9 mouse cellular contexts compared by ENCODE assay signal in genomic region chr3:29082996-29083350, GRCm38 (mm10). TPM values are rescaled to one million over a fixed set of nuclear protein-coding genes. Genes with fewer than 3 reads are reported as not detected.
DNase-seq lines count a peak whose midpoint lies in the region; ATAC-seq lines count a peak whose summit lies in the region.
"Had no signal": no experiment of that assay in that cellular context is flagged by ENCODE, and none has a peak within 500 bp of the region (broad histone marks: within the 10 kb centered on the region; RNA-seq: fewer than 3 reads in every experiment).

No protein-coding gene starts in this region.

- H3K27ac ChIP-seq in heart, embryonic 16.5 days (ENCODE audit: low read length), result no peak overlapping the region
- H3K27ac ChIP-seq in brown adipose tissue, adult 24 weeks (replicated peaks; ENCODE audit: low read depth, low read length), result no peak overlapping the region
- no peak overlapping the region for H3K27ac ChIP-seq in hindbrain, embryonic 13.5 days
- H3K27ac ChIP-seq in midbrain, embryonic 11.5 days (ENCODE audit: low read depth, low read length), result no peak overlapping the region

- H3K9ac ChIP-seq in heart, embryonic 16.5 days (ENCODE audit: low read length), result peak overlapping the region; percentile 38; the same call in 1 of the 2 replicates
- peak overlapping the region; percentile 67 for H3K9ac ChIP-seq in hindbrain, embryonic 13.5 days
- peak overlapping the region; percentile 68 for H3K9ac ChIP-seq in midbrain, embryonic 11.5 days (ENCODE audit: low read length)

- H3K4me2 ChIP-seq in heart, embryonic 16.5 days (ENCODE audit: low read depth, low read length), result peak overlapping the region; percentile 88
- H3K4me2 ChIP-seq in hindbrain, embryonic 13.5 days, result peak overlapping the region; percentile 96
- H3K4me2 ChIP-seq in midbrain, embryonic 11.5 days, result peak overlapping the region; percentile 80

- H3K4me3 ChIP-seq in heart, embryonic 16.5 days (ENCODE audit: low read length), result peak overlapping the region; percentile 59
- H3K4me3 ChIP-seq in brown adipose tissue, adult 24 weeks (ENCODE audit: insufficient read depth, low read depth, low read length), result peak overlapping the region; percentile 52
- peak overlapping the region; percentile 62 for H3K4me3 ChIP-seq in hindbrain, embryonic 13.5 days
- peak overlapping the region; percentile 66 for H3K4me3 ChIP-seq in midbrain, embryonic 11.5 days (ENCODE audit: low read depth, low read length)

- no peaks in the 10 kb centered on the region for H3K9me3 ChIP-seq in heart, embryonic 16.5 days (replicated peaks; ENCODE audit: control insufficient read depth, low read length)
- no peaks in the 10 kb centered on the region for H3K9me3 ChIP-seq in hindbrain, embryonic 13.5 days
- no peaks in the 10 kb centered on the region for H3K9me3 ChIP-seq in midbrain, embryonic 11.5 days (ENCODE audit: control insufficient read depth, low read length)

- peaks cover 6% of the 10 kb centered on the region; the same call in 1 of the 2 replicates for H3K4me1 ChIP-seq in heart, embryonic 16.5 days (ENCODE audit: control insufficient read depth, insufficient read depth, low read length)
- no peaks in the 10 kb centered on the region for H3K4me1 ChIP-seq in brown adipose tissue, adult 24 weeks (ENCODE audit: control insufficient read depth, insufficient read depth, insufficient read length, low read length)
- H3K4me1 ChIP-seq in hindbrain, embryonic 13.5 days (replicated peaks), result peaks cover 22% of the 10 kb centered on the region
- H3K4me1 ChIP-seq in midbrain, embryonic 11.5 days (ENCODE audit: control insufficient read depth, insufficient read depth, low read length), result peaks cover 6% of the 10 kb centered on the region; the same call in 1 of the 2 replicates

- ATAC-seq in heart, embryonic 16.5 days (replicated peaks; ENCODE audit: extremely low read depth, insufficient read depth, low FRiP score), result no peak
- no peak for ATAC-seq in hindbrain, embryonic 13.5 days (ENCODE audit: low FRiP score)
- ATAC-seq in midbrain, embryonic 11.5 days (ENCODE audit: low FRiP score), result no peak
- no peak for ATAC-seq in CD4-positive, CD25-positive, alpha-beta regulatory T cell, adult 4 months

- no peaks in the 10 kb centered on the region for H3K36me3 ChIP-seq in heart, embryonic 16.5 days (ENCODE audit: control insufficient read depth, insufficient read depth)
- H3K36me3 ChIP-seq in hindbrain, embryonic 13.5 days, result no peaks in the 10 kb centered on the region
- no peaks in the 10 kb centered on the region for H3K36me3 ChIP-seq in midbrain, embryonic 11.5 days (ENCODE audit: control insufficient read depth, insufficient read depth, low read length)

- intact Hi-C loops in heart, postnatal 14 days (cut with DNase I), result no loop called here

- DNase-seq in heart, postnatal 14 days, result no peak
- peak; percentile 93 for DNase-seq in midbrain, embryonic 11.5 days (ENCODE audit: low spot score, missing footprints)
- no peak for DNase-seq in T-cell, adult 2 months (ENCODE audit: low spot score)
- no peak for DNase-seq in layer of hippocampus, adult 9-10 months (ENCODE audit: low spot score)

- peaks cover 48% of the 10 kb centered on the region for H3K27me3 ChIP-seq in heart, embryonic 16.5 days (ENCODE audit: control insufficient read depth, insufficient read depth, low read length)
- peaks cover 19% of the 10 kb centered on the region; the same call in 1 of the 2 replicates for H3K27me3 ChIP-seq in hindbrain, embryonic 13.5 days
- H3K27me3 ChIP-seq in midbrain, embryonic 11.5 days (ENCODE audit: control insufficient read depth, insufficient read depth, low read length), result peaks cover 3% of the 10 kb centered on the region

- 7% methylated on average over 12 of the region's 12 CpGs for WGBS in heart, embryonic 16.5 days
- WGBS in hindbrain, embryonic 13.5 days, result 2% methylated on average over 12 of the region's 12 CpGs
- 2% methylated on average over 12 of the region's 12 CpGs for WGBS in midbrain, embryonic 11.5 days

RNA-seq across cellular contexts. Expression of gene Egfem1, which starts 1.1 kb away (rescaled TPM):
- 0.95 and 2.3 TPM in 2 replicates for polyA plus RNA-seq in heart, embryonic 16.5 days (2015; fragmentation: Nextera tagmentation; extraction: Ambion mirVana)
- not detected for total RNA-seq in heart, postnatal 14 days (2021)
- not detected in 2 replicates for polyA plus RNA-seq in brown adipose tissue, adult 24 weeks (2012; ENCODE audit: insufficient read depth, insufficient read length, missing spikeins)
- 5.1 and 7.0 TPM in 2 replicates for polyA plus RNA-seq in hindbrain, embryonic 13.5 days (2015; fragmentation: Nextera tagmentation; extraction: Ambion mirVana)
- polyA plus RNA-seq in midbrain, embryonic 11.5 days (2014; fragmentation: Nextera tagmentation; extraction: Ambion mirVana), result 14.7 TPM in 2 replicates
- not detected for polyA plus RNA-seq in CD4-positive, CD25-positive, alpha-beta regulatory T cell, adult 4 months (2017; shearing (Covaris generic))
- total RNA-seq: neutrophil, adult 5-6 weeks had no signal
